Mouse (Mus musculus) brown adipose tissue, adult 24 weeks (tissue): ENCODE data around the gene Csnk2b. TPM values are rescaled to one million over a fixed set of nuclear protein-coding genes. Genes with fewer than 3 reads are reported as not detected.

Experiments
- H3K27ac ChIP-seq: fragments of 200-500 bp; replicated peaks from 2 replicates; pipeline ENCODE4 v1.5.1; 2012; ENCODE audit warnings: low read depth, mild to moderate bottlenecking, low read length
- H3K4me1 ChIP-seq: fragments of 200-500 bp; 2 replicates; pipeline ENCODE4 v1.6.1; 2012; ENCODE audit warnings: low read length, mixed read lengths; ENCODE audit not compliant: control insufficient read depth, insufficient read depth, insufficient read length
- H3K4me3 ChIP-seq: fragments of 200-500 bp; 2 replicates; pipeline ENCODE4 v1.5.1; 2012; ENCODE audit warnings: low read depth, mild to moderate bottlenecking, low read length, moderate library complexity; ENCODE audit not compliant: insufficient read depth
- polyA plus RNA-seq: library from polyadenylated mRNA; stranded (reverse); fragments of >200 nt; gene quantifications from 2 replicates; pipeline ENCODE4 v1.2.4, GENCODE M21; 2012; ENCODE audit not compliant: missing spikeins, insufficient read depth, insufficient read length

The Csnk2b gene
- polyA plus RNA-seq, 1 experiment, result 138 TPM

DNA sequence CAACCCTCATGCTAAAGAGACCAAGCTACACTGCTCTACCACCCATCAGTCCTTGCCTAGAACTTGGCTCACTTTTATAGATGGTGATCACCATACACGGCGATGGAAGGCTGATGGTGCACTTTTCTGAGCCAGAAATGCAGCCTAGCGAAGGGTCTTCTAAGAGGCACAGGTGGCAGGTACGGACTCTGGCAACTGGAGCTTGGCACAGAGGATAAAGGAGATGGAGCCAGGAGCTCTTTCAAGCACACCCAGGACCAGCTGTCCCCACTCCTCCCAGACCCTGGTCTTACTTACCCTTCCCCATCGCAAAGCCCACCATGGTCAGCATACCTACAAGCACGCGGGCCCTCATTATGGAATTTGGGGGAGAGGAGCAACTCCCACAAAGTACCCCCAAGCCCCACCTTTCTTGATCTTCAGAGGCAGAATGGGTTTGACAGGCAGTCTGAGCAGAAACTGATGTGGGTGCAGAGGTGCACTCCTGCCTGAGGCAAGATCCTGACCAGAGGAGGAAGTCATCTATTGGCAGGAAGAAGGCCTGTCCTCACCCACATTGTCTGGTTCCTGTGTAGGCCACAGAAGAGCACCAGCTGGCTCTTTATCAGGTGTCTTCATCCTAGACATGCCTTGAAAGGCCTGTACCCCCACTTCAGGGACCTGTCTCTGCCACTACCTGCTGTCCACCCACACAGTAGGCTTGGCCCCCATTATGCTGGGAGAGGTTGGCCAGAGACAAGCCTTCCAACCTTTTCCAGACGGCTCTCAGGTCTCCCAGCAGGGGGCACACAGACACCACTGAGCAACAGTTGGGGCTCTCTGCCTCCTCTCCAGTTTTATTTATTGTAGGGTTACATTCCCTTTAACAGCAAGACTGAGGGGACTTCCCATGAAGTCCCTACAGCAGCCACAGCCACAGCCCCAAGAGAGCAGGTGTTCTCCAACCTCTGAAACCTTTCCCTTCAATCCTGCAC is 6.5 kb downstream of the Csnk2b start, which contains the start of gene Ly6g5b:
TSS of gene Ly6g5b (minus strand) at position 383 of the 974 bp plus-strand sequence.
- peaks cover 2% of the 10 kb centered on the region; the same call in 1 of the 2 replicates for H3K4me1 ChIP-seq
- no peak within 1 kb of the TSS for H3K4me3 ChIP-seq
- no peak within 1 kb of the TSS for H3K27ac ChIP-seq

DNA sequence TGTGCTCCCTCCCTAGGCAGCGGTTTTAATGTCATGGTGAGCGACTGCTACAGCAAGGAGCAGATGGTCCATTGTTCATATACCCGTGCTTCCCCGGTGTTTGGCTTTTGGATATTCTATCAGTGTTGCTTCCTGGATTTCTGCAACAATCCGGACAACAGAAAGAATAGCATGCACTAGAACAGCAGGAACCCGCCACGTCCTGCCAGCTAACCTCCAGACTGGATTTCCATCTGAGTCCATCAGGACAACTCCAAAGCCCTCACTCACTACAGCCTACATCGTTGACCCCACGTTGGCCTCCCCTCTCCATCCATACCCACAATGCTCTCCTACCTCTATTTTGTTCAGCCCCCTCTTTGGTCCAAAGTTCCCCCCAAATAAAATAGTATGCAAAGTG is 10.1 kb downstream of the Csnk2b start:
- Histone ChIP-seq H3K4me3 (no peak overlapping the region), H3K4me1 (no peaks in the 10 kb centered on the region), H3K27ac (no peak overlapping the region)

DNA sequence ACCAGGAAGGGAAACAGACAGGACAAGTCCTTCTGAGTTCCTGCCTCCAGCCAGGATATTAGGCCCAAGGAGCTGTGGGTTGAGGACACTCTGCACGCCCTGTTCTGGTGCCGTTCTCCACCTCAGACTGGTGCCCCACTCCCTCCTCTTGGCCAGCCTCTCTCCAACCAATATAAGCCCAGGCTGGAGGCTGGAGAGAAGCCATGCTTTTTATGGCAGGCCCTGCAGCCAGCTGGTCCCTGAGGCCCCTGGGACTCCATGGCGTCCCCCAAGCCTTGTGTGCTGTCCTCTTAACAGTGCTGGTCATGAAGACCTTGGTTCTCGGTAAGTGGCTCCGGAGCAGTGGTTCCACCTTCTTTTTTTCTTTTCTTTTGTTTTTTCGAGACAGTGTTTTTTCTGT is 13.8 kb downstream of the Csnk2b start, which contains the start of gene Ly6g5c:
TSS of gene Ly6g5c (plus strand) at position 183 of the 400 bp plus-strand sequence.
- H3K4me3 ChIP-seq, result no peak within 1 kb of the TSS
- H3K4me1 ChIP-seq, result no peaks in the 10 kb centered on the region
- no peak within 1 kb of the TSS for H3K27ac ChIP-seq

DNA sequence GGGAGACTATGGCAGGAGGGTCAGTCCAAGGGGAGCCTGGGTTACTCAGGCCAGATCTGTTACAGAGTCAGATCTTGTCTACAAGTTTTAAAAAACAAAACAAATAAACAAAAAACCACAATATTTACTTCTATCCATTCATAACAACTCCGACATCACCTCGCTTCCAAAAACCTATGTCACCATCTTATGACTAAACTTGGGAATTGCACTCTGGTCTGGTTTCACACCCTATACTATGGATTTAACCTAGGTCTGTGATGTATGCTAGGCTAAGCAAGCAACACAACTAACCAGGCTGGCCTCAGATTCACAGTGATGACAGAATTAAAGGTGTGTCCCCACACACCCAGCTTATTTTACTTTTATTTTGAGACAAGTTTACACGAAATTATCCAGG is 15.3 kb downstream of the Csnk2b start:
- no peak overlapping the region for H3K27ac ChIP-seq
- no peaks in the 10 kb centered on the region for H3K4me1 ChIP-seq

DNA sequence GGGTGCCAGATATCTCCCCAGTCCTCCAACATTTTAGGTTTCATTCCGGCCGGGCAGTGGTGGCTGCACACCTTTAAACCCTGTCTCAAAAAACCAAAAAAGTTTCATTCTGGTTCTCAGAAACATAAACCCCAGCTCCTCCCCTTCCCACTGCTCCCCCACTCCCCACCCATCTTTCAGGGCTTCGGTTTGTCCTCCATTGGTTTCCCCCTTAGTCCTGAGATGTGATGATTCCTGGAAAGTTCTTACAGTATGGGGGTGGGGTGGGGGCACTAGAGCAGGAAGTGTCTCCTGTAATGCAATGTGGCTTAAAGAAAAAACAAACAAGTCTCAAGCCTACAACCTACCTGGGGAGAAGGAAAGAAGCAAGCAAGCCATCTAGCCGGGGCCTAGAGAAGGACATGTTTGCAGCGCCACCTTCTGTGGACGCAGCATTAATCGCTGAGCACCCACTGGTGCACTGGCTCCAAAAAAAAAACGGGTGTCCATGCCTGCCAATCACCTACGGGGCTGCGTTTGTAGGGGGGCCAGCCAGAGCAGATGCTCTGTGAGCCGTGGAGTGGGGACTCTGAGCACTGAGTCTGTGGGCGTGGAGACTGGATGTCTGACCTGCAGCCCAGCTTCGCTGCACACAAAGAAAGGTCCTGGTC is 16.0 kb downstream of the Csnk2b start:
- H3K4me3 ChIP-seq, result no peak overlapping the region

More for the DNA sequence above, 15.3 kb downstream of the Csnk2b start:
- H3K4me3 ChIP-seq, result no peak overlapping the region

DNA sequence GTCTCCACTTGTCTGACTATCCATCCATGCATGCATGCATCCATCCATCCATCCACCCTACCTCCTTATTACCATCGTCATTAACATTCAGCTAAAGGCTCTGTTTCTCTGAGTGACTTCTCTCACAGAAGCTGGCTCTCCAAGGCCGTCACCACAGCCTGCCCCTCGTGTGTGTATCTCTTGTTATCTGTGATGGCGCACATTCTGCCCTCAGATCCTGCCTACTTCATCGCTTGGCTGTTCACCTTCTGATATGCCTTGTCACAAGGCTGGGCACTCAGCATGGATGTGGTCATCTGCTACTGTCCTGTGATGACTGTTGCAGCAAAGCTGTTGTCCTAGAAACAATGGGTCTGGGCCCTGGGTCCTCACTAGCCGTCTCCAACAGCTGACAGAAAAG is 17.1 kb downstream of the Csnk2b start:
- no peak overlapping the region for H3K27ac ChIP-seq
- no peak overlapping the region for H3K4me3 ChIP-seq
- no peaks in the 10 kb centered on the region for H3K4me1 ChIP-seq

More for the DNA sequence above, 16.0 kb downstream of the Csnk2b start:
- no peaks in the 10 kb centered on the region for H3K4me1 ChIP-seq
- no peak overlapping the region for H3K27ac ChIP-seq

DNA sequence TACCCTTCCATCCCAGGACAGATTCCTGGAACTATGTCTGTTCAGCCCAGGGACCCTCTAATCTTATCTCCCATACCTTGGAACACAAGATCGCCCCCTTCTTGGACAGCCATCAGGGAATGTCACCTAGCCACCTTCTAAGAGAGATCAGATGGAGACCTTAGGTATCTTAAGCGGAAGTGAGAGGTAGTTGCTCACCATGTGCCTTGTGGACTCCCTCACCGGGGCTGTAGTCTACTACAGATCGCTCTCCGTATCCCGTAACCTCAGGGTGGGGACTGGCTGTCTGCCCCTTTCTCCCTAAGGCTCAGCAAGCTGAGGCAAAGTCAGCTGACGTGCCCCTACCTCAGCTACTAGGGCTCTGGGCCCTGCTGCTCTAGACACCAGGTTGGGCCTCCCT is 17.8 kb downstream of the Csnk2b start:
- Histone ChIP-seq H3K4me1 (no peaks in the 10 kb centered on the region), H3K27ac (no peak overlapping the region), H3K4me3 (no peak overlapping the region)

DNA sequence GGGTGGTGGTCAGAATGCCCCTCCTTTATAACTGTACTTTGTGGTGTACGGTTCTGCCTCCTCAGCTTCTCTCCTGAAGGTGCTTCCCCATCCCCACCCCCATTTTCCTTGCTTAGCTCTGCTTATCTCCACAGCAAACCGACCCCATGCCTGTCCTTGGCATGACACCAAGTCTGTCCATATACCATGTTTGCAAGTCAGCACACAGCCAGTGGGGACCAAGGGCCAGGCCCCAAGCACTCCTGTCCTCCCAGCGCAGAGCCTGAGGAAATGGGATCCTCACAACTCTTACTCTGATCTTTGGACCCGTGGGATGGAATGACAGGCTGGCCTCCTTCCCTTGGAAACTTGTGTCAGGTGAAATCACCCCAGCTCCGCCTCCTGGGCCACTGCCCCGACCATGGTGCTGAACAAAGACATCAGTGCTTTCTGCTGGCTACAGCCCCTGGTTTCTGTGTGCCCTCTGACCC is 18.6 kb downstream of the Csnk2b start:
- no peaks in the 10 kb centered on the region for H3K4me1 ChIP-seq
- no peak overlapping the region for H3K4me3 ChIP-seq
- no peak overlapping the region for H3K27ac ChIP-seq

DNA sequence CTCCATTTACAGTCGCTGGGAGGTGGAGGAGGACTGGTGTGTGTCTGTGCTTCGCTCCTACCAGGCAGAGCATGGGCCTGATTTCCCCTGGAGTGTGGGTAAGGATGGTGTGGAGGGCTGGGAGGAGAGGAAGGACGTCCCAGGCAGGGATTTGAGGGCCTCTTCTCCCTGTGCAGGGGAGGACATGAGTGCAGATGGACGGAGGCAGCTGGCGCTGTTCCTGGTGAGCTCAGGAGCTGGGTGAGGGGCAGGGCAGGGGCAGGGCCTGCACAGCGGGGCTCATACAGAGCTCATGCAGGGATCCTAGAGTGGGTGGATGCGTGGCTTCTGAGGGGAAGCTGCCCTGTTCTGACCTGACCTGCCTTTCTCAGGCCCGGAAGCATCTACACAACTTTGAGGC is 19.6 kb downstream of the Csnk2b start:
- Histone ChIP-seq H3K27ac (no peak overlapping the region), H3K4me3 (no peak overlapping the region)

DNA sequence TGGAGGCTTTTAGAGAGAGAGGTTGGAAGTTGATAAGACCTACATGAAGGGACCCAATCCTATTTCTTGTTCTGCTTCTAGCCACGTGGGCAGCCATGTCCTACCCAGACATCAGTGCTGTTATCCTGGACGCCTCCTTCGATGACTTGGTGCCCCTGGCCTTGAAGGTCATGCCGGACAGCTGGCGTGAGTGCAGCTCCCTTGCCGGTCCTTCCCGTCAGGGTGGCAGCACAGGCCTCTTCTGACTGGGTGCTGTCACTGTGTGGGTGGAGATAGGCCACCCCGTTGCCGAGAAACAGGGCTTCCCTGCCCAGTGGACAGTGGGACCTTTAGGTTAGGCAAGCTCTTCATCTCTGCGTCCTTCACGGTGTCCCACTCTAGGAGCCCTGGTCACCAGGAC is 20.7 kb downstream of the Csnk2b start:
- no peaks in the 10 kb centered on the region for H3K4me1 ChIP-seq
- no peak overlapping the region for H3K4me3 ChIP-seq
- H3K27ac ChIP-seq, result no peak overlapping the region

More for the DNA sequence above, 19.6 kb downstream of the Csnk2b start:
- H3K4me1 ChIP-seq, result no peaks in the 10 kb centered on the region

DNA sequence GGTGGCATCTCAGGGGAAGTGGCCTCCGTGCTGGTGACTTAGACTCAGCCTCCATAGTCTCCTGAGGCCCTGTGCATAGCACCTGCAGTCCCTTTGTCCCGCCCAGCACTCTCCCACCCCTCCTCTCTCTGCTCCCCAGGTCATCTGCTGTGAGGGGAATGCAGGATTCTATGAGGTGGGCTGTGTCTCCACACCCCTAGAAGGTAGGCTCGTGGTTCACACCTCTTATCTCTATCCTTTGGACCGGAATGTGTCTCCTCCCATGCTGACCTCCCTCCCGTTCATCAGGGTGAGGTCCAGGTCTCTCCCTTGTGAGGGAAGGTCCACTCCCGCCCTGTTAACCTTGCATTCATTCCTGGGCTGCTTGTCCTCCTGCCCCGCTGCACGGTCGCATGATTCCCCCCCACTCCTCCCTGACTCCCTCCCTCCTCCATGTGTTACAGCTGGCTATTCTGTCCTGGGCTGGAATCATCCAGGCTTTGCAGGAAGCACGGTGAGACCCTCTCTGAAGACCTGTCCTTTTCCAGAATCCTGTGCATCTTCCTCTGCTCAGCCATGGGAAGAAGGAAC is 21.6 kb downstream of the Csnk2b start:
- H3K4me3 ChIP-seq, result no peak overlapping the region
- no peaks in the 10 kb centered on the region for H3K4me1 ChIP-seq
- H3K27ac ChIP-seq, result no peak overlapping the region

DNA sequence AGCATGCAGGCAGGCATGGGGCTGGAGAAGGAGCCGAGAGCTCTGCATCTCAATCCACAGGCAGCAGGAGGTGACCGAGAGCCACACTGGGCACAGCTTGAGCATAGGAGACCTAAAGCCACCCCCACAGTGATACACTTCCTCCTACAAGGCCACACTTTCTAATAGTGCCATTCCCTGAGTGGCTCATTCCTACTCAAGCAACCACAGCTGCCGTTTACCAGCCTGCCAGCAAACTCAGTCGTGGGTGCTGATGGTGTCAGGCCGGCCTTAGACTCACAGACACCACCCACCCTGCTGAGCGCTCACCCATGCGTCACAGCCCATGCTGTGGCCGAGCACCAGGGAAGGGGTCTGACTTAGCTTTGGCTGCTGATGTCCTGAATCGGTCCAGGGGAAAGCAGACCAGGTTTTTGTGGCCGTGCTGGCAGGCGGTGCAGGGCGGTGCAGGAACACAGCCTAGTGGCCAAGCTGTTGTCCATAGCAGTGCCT is 24.6 kb downstream of the Csnk2b start:
- Histone ChIP-seq H3K4me1 (no peaks in the 10 kb centered on the region), H3K4me3 (no peak overlapping the region), H3K27ac (no peak overlapping the region)

DNA sequence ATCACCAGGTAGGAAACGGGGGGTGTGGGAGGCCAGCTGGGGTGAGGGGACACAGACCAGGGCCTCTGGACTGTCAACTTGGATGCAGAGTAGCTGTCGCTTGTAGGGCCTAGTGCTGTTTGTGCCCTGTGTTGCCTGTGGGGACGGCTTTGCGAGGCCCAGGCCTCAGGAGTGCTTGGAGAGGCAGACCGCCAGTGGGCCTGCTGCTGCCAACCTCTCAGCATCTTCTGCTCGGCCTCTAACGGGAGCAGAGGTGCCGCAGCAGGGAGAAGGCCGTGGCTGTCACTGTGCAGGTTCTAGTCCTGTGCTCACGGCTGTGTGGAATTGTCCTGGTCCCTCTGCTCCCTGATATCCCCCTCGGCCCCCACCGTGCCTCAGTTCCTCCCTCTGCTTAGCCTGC is 25.3 kb downstream of the Csnk2b start:
- no peak overlapping the region for H3K27ac ChIP-seq
- no peaks in the 10 kb centered on the region for H3K4me1 ChIP-seq
- no peak overlapping the region for H3K4me3 ChIP-seq

DNA sequence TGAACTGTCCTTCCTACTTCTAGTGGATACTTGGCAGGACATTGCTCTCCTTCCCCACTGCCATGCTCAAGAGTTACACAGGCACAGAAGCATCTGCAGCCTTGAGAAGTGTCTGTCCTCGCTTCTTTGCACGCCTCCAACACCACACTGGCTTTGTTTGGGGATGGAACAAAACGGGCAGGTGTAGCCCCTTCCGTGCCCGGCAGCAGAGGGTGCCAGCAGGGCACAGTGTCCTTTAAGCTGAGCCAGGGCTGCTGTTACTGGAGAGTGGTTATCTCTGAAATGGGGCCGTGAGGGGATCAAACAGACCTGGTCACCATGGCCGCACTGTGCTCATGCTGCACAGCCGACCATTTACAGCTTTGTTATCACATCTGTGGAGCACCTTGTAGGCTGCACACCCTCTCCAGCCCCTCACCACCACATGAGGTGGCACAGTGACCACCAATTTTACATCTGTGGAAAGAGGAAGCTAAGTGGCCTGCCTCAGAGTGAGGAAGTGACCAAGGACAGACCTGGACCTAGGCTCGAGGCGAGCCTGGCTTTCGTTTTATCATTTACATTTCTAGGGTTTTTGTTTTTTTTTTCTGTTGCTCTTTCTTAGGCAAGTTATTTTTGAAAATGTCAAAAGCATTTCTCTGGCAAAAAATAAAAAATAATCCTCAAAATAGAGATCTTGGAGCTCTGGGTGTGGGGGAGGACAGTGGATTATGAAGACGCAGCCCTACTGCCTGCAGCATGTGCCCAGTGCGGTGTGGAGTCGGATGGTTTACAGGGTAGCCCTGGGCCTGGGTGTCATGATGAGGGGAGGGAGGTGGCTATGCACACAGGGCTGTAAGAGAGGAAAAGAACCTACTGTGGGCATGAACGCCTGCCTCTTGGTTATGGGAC is 27.1 kb downstream of the Csnk2b start:
- Histone ChIP-seq H3K4me3 (no peak overlapping the region), H3K27ac (no peak overlapping the region), H3K4me1 (no peaks in the 10 kb centered on the region; the same call in 1 of the 2 replicates)
